Mouse (Mus musculus) adipose tissue, adult 10 weeks (tissue): ENCODE results near the gene Gpr160. TPM values are rescaled to one million over a fixed set of nuclear protein-coding genes. Genes with fewer than 3 reads are reported as not detected.

Source experiments
- polyA plus RNA-seq: library from polyadenylated mRNA; stranded (reverse); fragments of 350-450 nt; fragmentation: Illumina TruSeq; extraction: RNeasy Lipid Tissue Mini Kit (QIAGEN cat#74804); gene quantifications from one replicate; pipeline ENCODE4 v1.2.3, GENCODE M21; 2014; ENCODE audit warnings: low read depth, low replicate concordance

Gpr160 gene
- polyA plus RNA-seq, result 14.0 TPM

GRCm38 (mm10) chr3:30855604-30856458 is at the start of gene Gpr160:
Gpr160 (plus strand) TSS chr3:30855950.

Other genes starting within 250 kb of the Gpr160 start
- gene Lrriq4, start 211.4 kb upstream of the Gpr160 start, polyA plus RNA-seq, result 2.0 TPM
- gene Lrrc34, start 208.1 kb upstream of the Gpr160 start, polyA plus RNA-seq, result 6.3 TPM
- not detected for gene Lrrc31, start 156.1 kb upstream of the Gpr160 start, polyA plus RNA-seq
- gene Samd7, start 109.7 kb upstream of the Gpr160 start, polyA plus RNA-seq, result 0.12 TPM
- gene Sec62, start 63.1 kb upstream of the Gpr160 start, polyA plus RNA-seq, result 75.7 TPM
- 20.8 TPM for gene Phc3, start 113.5 kb downstream of the Gpr160 start, polyA plus RNA-seq
- gene Prkci, start 139.8 kb downstream of the Gpr160 start, polyA plus RNA-seq, result 31.6 TPM
- gene Skil, start 239.1 kb downstream of the Gpr160 start, polyA plus RNA-seq, result 26.3 TPM